Mouse (Mus musculus) forebrain, embryonic 11.5 days (tissue): Measurements from ENCODE around the gene Got1. TPM values are rescaled to one million over a fixed set of nuclear protein-coding genes. Genes with fewer than 3 reads are reported as not detected.

Source experiments
- ATAC-seq: fragments of 200-750 bp; cut with Nextera tagmentation; replicated peaks from 2 replicates; pipeline ENCODE4 v1.8.0; 2017; ENCODE audit warnings: moderate TSS enrichment; ENCODE audit not compliant: low FRiP score
- DNase-seq: peaks from one replicate; pipeline ENCODE4 v3.0.0-alpha.2; 2017; ENCODE audit warnings: low spot score
- H3K27ac ChIP-seq: fragments of 300-500 bp; sonication (generic); 2 replicates; pipeline ENCODE4 v1.5.1; 2014; ENCODE audit warnings: low read depth, low read length
- H3K27me3 ChIP-seq: fragments of 300-500 bp; sonication (generic); 2 replicates; pipeline ENCODE4 v1.6.1; 2014; ENCODE audit warnings: mild to moderate bottlenecking, low read length, mixed read lengths; ENCODE audit not compliant: control insufficient read depth, insufficient read depth
- H3K36me3 ChIP-seq: fragments of 300-500 bp; sonication (generic); 2 replicates; pipeline ENCODE4 v1.6.1; 2014; ENCODE audit warnings: mild to moderate bottlenecking, low read length, moderate library complexity, mixed read lengths; ENCODE audit not compliant: control insufficient read depth, insufficient read depth
- H3K4me1 ChIP-seq: fragments of 300-500 bp; sonication (generic); replicated peaks from 2 replicates; pipeline ENCODE4 v1.6.1; 2014; ENCODE audit warnings: low read length, mixed read lengths; ENCODE audit not compliant: control insufficient read depth, insufficient read depth
- H3K4me2 ChIP-seq: fragments of 300-500 bp; sonication (generic); 2 replicates; pipeline ENCODE4 v1.6.1; 2014; ENCODE audit warnings: low read depth, mild to moderate bottlenecking, low read length, moderate library complexity, mixed read lengths; ENCODE audit not compliant: severe bottlenecking
- H3K4me3 ChIP-seq: fragments of 300-500 bp; sonication (generic); 2 replicates; pipeline ENCODE4 v1.5.1; 2014; ENCODE audit warnings: low read depth, low read length
- H3K9ac ChIP-seq: fragments of 300-500 bp; sonication (generic); 2 replicates; pipeline ENCODE4 v1.6.1; 2014; ENCODE audit warnings: low read length
- H3K9me3 ChIP-seq: fragments of 300-500 bp; sonication (generic); 2 replicates; pipeline ENCODE4 v1.6.1; 2016; ENCODE audit warnings: low read length, mixed read lengths; ENCODE audit not compliant: control insufficient read depth
- WGBS: fragments of 180-500 bp; shearing (Covaris S2); extraction: QIAGEN DNeasy Blood & Tissue Kit; methylation state at CpG from one replicate; pipeline ENCODE4 v1.1.7; 2014; 5-methylcytosine and 5-hydroxymethylcytosine counted together
- polyA plus RNA-seq: library from polyadenylated mRNA; unstranded; fragments of >200 nt; fragmentation: Nextera tagmentation; extraction: Ambion mirVana; gene quantifications from 2 replicates; pipeline ENCODE4 v1.2.1, GENCODE M21; 2014

Gene Got1
- polyA plus RNA-seq: 45.5 and 48.2 TPM in 2 replicates

DNA sequence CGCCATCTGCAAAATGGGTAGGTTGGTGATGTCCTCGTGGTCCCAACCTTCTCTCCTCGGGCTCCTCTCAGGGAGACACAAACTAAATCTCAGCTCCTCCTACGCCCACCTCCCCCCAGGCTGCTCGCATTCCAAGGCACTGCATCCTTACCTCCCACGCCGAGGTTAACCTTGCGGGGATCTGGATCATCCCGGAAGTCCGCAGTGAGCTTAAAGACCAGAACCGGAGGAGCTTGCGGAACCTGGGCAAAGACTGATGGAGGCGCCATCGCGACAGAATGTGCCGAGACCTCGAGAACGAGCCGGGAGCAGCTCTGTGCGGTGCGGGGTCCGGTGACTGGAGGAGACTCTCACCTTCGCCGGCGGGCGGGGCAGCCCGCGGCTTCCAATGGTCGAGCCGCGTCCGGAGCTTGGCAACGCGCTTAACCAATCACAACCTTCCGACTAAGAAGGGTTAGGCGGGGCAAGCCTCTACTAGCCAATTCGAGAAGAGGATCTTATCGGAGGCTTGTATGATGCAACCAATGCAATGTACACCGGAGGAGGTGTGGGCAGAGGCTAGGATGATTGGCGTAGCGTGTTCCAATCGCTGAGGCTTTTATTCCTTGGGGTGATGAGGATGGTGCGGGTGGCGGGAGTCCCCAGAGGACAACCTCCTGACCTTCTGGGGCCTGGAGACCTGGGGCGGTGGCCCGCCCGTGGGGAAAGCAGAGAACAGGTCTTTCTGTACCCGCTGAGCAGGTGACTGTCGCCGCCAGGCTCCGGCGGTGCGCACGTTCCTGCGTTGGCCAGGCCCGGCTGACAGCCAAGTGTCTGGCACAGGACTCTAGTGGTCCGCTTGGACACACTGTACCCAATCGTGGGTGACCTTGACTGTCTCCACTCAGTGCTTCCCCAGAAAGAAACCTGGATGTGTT lies at the start of gene Got1:
Gene Got1 (minus strand): TSS at position 419 of the 917 bp plus-strand sequence.
- Histone ChIP-seq H3K4me3 (peak within 1 kb of the TSS; percentile 70), H3K4me2 (peak within 1 kb of the TSS; percentile 87), H3K27ac (0 out of 2 replicates have a peak within 1 kb of the TSS, but pooled peaks have one; percentile 27), H3K4me1 (peaks cover 29% of the 10 kb centered on the region), H3K9me3 (no peaks in the 10 kb centered on the region), H3K36me3 (no peaks in the 10 kb centered on the region), H3K27me3 (no peaks in the 10 kb centered on the region; the same call in 1 of the 2 replicates), H3K9ac (peak within 1 kb of the TSS; percentile 77)
- ATAC-seq: peak; percentile 100
- under 1% methylated on average over 58 of the region's 58 CpGs for WGBS
- DNase-seq: peak; percentile 96

DNA sequence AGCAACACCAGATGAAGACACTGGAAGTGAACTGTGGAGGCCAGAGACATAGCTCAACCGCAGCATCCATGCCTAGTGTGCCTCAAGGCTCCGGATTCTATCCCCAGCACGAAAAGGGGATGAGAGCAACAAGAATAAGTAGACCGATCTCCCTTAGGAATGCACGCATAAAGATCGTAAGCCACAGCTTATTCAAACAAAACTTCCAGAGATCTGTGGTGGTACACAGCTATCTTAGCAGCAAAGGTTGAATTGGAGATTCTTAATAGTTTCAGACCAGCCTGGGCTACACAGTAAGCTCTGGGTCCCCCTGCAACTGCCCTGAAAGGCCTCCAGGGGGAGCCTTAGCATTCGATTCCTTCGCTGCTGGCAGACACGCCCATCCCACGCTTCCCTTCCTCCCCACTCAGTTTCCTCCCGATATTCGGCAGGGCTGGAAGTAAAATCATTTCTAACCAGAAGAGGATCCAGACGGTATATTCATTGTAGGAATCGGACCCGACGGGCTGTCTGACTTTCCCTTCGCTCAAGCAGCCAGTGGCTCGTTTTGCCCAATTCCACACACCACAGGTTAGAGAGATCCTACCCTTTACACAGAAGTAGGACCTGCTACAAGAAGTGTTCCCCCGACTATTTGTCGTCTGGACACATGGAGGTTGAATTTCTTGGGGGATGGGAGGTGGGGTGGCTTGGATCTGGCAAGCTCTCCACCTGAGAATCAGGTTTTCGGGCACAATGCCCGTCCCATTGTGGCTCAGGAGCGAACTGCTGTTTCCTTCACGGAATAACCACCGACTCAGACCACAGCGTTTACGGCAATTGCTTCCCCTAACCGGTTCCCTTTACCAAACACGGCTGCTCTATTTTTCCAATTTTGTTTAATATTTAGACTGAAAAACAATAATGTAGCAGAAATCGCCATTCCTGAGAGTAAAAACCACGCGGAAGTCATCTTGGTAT lies 46.7 kb upstream of the Got1 start:
- H3K27me3 ChIP-seq: peaks cover 17% of the 10 kb centered on the region
- H3K4me1 ChIP-seq: no peaks in the 10 kb centered on the region
- H3K9ac ChIP-seq: peak overlapping the region; percentile 28; the same call in 1 of the 2 replicates
- peak overlapping the region; percentile 69 for H3K4me2 ChIP-seq
- no peaks in the 10 kb centered on the region for H3K9me3 ChIP-seq
- H3K4me3 ChIP-seq: peak overlapping the region; percentile 32
- no peak overlapping the region for H3K27ac ChIP-seq
- peak; percentile 82 for ATAC-seq
- WGBS: 14% methylated on average over 32 of the region's 32 CpGs
- DNase-seq: peak; percentile 88
- H3K36me3 ChIP-seq: no peaks in the 10 kb centered on the region

DNA sequence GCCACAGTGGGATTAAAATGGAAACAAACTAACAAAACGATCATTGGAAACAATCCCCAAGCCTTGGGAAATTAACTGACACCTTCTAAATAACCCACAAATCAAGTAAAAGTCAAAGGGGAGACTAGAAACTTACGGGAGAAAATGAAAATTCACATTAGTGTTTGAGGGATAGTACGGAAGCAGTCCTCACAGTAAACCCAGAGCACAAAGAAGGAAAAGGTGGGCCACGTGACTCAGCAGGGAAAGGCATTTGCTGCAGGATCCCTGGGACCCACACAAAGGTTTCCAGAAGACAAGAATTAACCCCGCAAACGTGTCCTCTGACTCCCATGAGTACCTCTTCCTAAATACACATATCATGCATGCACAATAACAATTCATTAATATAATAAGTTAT lies 44.7 kb upstream of the Got1 start:
- H3K4me2 ChIP-seq: no peak overlapping the region
- no peak overlapping the region for H3K27ac ChIP-seq
- H3K27me3 ChIP-seq: peaks cover 17% of the 10 kb centered on the region
- no peaks in the 10 kb centered on the region for H3K9me3 ChIP-seq
- DNase-seq: no peak
- no peaks in the 10 kb centered on the region for H3K36me3 ChIP-seq
- no peak overlapping the region for H3K4me3 ChIP-seq
- no peaks in the 10 kb centered on the region for H3K4me1 ChIP-seq
- no peak overlapping the region for H3K9ac ChIP-seq
- no peak for ATAC-seq
- 50% methylated on average over 6 of the region's 6 CpGs for WGBS

DNA sequence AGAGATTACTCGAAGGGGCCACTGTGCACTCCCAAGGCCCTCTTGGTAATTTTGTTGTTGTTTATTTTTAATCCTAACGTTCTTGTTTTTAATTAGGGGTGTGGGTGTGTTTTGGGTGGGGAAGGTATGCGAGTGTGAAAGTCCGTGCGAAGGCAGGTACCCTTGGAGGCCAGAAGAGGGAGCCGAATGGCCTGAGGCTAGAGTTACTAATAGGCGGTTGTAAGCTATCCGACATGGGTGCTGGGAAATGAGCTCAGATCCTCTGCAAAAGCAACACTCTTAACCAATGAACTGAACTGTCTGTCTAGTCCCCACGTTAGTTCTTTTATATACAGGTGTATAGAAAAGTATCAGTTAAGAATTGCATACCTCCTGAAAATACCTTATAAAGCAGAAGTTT lies 43.9 kb upstream of the Got1 start:
- no peaks in the 10 kb centered on the region for H3K4me1 ChIP-seq
- peaks cover 13% of the 10 kb centered on the region for H3K27me3 ChIP-seq
- no peak overlapping the region for H3K4me3 ChIP-seq
- no peak for DNase-seq
- 43% methylated on average over 9 of the region's 9 CpGs for WGBS
- no peak for ATAC-seq
- no peak overlapping the region for H3K27ac ChIP-seq
- H3K9ac ChIP-seq: no peak overlapping the region
- H3K36me3 ChIP-seq: no peaks in the 10 kb centered on the region
- no peak overlapping the region for H3K4me2 ChIP-seq
- no peaks in the 10 kb centered on the region for H3K9me3 ChIP-seq

DNA sequence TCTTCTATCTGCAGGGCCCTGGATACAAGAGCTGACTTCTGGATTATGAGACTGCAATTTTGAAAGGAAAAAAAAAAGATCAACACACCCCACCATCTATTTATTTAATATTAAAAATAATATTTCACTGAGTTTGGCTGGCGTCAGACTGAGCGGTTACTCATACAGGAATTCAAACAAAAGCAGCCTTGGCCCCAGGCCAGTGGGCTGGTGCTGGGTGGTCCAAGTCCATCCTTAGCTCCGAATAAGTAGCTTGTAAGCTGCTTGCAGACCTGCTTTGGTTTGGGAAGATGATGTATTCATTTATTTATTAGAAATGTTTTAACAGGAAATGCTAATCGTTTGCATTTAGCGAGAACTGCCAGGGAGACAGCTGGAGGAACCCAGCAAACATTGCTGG lies 38.8 kb upstream of the Got1 start:
- Histone ChIP-seq H3K36me3 (no peaks in the 10 kb centered on the region), H3K27ac (no peak overlapping the region), H3K4me3 (no peak overlapping the region), H3K9ac (no peak overlapping the region), H3K9me3 (no peaks in the 10 kb centered on the region), H3K4me2 (no peak overlapping the region), H3K4me1 (no peaks in the 10 kb centered on the region), H3K27me3 (no peaks in the 10 kb centered on the region)
- 87% methylated on average over 5 of the region's 5 CpGs for WGBS
- no peak for DNase-seq
- no peak for ATAC-seq

DNA sequence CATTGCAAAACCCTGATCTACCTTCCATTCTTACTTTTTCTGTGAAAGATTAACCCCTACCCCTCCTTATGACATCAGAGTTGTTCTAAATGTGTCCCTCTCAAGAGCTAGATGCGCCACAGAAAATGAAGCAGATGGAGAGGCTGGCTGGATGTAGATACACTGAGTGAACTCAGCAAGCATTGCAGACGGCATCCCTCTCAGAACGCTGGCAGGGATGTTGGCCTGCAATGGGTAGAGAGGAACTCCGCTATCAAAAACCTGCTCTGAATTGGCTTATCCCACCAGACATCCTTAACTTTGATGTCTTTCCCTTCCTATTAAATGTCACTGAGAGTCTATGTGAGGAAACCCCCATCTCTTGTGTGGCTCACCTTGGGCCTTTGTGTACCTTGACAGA lies 37.4 kb upstream of the Got1 start:
- WGBS: 88% methylated on average over 4 of the region's 4 CpGs
- DNase-seq (no peak), ATAC-seq (no peak)
- Histone ChIP-seq H3K4me2 (no peak overlapping the region), H3K4me3 (no peak overlapping the region), H3K27ac (no peak overlapping the region), H3K9me3 (no peaks in the 10 kb centered on the region), H3K36me3 (no peaks in the 10 kb centered on the region), H3K27me3 (no peaks in the 10 kb centered on the region), H3K4me1 (no peaks in the 10 kb centered on the region), H3K9ac (no peak overlapping the region)

DNA sequence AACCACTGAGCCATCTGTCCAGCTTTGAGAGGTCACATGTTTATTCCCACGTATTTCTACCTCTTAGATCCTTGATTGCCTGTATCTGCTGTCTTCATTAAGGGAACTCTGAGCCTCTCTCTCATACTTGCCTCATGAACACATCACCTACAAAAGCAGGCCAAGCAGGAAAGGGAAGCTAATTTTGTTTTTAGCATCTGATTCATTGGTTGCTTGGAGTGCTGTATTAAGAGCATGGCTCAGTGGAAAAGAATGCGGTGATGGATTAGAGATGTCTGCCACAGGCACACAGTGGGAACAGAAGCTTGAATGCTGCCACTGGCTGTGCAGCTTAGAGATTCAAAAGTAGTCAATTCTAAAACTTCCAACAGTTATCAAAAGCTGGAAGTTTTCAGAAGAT lies 35.8 kb upstream of the Got1 start:
- ATAC-seq (no peak), DNase-seq (no peak)
- Histone ChIP-seq H3K9ac (no peak overlapping the region), H3K36me3 (no peaks in the 10 kb centered on the region), H3K4me3 (no peak overlapping the region), H3K4me2 (no peak overlapping the region), H3K9me3 (no peaks in the 10 kb centered on the region), H3K27me3 (no peaks in the 10 kb centered on the region), H3K27ac (no peak overlapping the region), H3K4me1 (no peaks in the 10 kb centered on the region)
- 75% methylated on average over 2 of the region's 2 CpGs for WGBS

DNA sequence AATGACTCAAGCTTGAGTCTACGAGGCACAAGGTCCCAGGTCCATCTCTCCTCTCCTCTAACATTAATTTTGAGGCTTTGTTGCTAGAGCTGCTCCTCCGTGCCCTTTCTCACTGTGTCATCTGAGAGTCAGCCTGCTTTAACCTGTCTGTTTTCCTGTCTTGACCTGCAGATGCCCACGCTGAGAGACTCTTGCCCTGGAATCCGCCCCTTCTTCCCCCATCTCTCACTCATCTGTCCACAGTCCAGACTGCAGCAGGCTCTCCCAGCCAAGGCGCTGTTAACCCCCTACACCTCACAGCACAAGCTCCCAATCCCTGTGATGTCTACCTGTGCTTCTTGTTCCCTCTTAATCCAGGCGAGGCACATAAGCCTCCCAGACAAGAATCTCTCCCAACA lies 27.1 kb upstream of the Got1 start:
- ATAC-seq: no peak
- Histone ChIP-seq H3K27me3 (no peaks in the 10 kb centered on the region), H3K4me1 (peaks cover 4% of the 10 kb centered on the region; the same call in 1 of the 2 replicates), H3K36me3 (no peaks in the 10 kb centered on the region), H3K4me2 (no peak overlapping the region), H3K9me3 (no peaks in the 10 kb centered on the region), H3K4me3 (no peak overlapping the region), H3K27ac (no peak overlapping the region), H3K9ac (no peak overlapping the region)
- no peak for DNase-seq
- WGBS: 84% methylated on average over 6 of the region's 6 CpGs
